Mouse (Mus musculus) ES-E14 (cell line): ENCODE results near the gene Kmt2b.

Experiments used
- CHD2 ChIP-seq: IDR thresholded peaks from 2 replicates; pipeline ENCODE4 v1.6.1; 2014; ENCODE audit warnings: mild to moderate bottlenecking, low read depth, low read length, inconsistent platforms
- HCFC1 ChIP-seq: IDR thresholded peaks from 2 replicates; pipeline ENCODE4 v1.6.1; 2012; ENCODE audit warnings: low read length, inconsistent platforms, borderline replicate concordance; ENCODE audit not compliant: insufficient read depth
- MAFK ChIP-seq: IDR thresholded peaks from 2 replicates; pipeline ENCODE4 v1.6.1; 2014; ENCODE audit warnings: mild to moderate bottlenecking, low read depth, low read length, inconsistent platforms; ENCODE audit not compliant: insufficient read depth
- ZC3H11A ChIP-seq: IDR thresholded peaks from 2 replicates; pipeline ENCODE4 v1.6.1; 2012; ENCODE audit warnings: low read depth, mild to moderate bottlenecking, inconsistent platforms, low read length, borderline replicate concordance
- ZNF384 ChIP-seq: IDR thresholded peaks from 2 replicates; pipeline ENCODE4 v1.6.1; 2012; ENCODE audit warnings: low read depth, low read length, inconsistent platforms

- TF ChIP-seq ZNF384 = no peak
- no peak for TF ChIP-seq HCFC1
- TF ChIP-seq ZC3H11A = no peak
- TF ChIP-seq MAFK = no peak
- TF ChIP-seq CHD2 = no peak
Measured at GRCm38 (mm10) chr7:30524487-30524886, 64.0 kb downstream of the Kmt2b start.
